Mouse (Mus musculus): ENCODE measurements around the gene Alg2.

GRCm38 (mm10) chr4:47432766-47433165, 41.4 kb downstream of the Alg2 start:
- no peak for TF ChIP-seq CTCF (IDR thresholded peaks at IDR 0.05; ENCODE audit: control insufficient read depth, insufficient read depth, insufficient read length)
- TF ChIP-seq MYOG (IDR thresholded peaks at IDR 0.05; ENCODE audit: control insufficient read depth, extremely low read depth, insufficient read length): no peak
- TF ChIP-seq USF1 (IDR thresholded peaks at IDR 0.05; ENCODE audit: low read depth): no peak
- TF ChIP-seq MAX (IDR thresholded peaks at IDR 0.05): no peak
- TF ChIP-seq CEBPB (IDR thresholded peaks at IDR 0.05; ENCODE audit: low read depth): no peak
- TF ChIP-seq FOSL1 (IDR thresholded peaks at IDR 0.05; ENCODE audit: insufficient read depth, low read length, poor library complexity, severe bottlenecking): no peak
- no peak for TF ChIP-seq MYOD1 (IDR thresholded peaks at IDR 0.05; ENCODE audit: control insufficient read depth, insufficient read length, low read depth)

Data from C2C12 (cell line).